Mouse (Mus musculus) testis, adult 2 months (tissue): Measurements from ENCODE around the gene Colec11. TPM values are rescaled to one million over a fixed set of nuclear protein-coding genes. Genes with fewer than 3 reads are reported as not detected.

Experiments
- H3K27ac ChIP-seq: fragments of 200-500 bp; 2 replicates; pipeline ENCODE4 v1.5.1; 2012; ENCODE audit warnings: low read depth, low read length; ENCODE audit not compliant: control insufficient read depth, insufficient read depth
- H3K27me3 ChIP-seq: fragments of 200-500 bp; 2 replicates; pipeline ENCODE4 v1.6.1; 2012; ENCODE audit warnings: mild to moderate bottlenecking, low read length, moderate library complexity; ENCODE audit not compliant: control insufficient read depth, insufficient read depth
- H3K36me3 ChIP-seq: fragments of 200-500 bp; 2 replicates; pipeline ENCODE4 v1.6.1; 2012; ENCODE audit warnings: mild to moderate bottlenecking, low read length; ENCODE audit not compliant: control insufficient read depth, insufficient read depth
- H3K4me1 ChIP-seq: fragments of 200-500 bp; 2 replicates; pipeline ENCODE4 v1.6.1; 2012; ENCODE audit warnings: low read length; ENCODE audit not compliant: control insufficient read depth, insufficient read depth
- H3K4me3 ChIP-seq: fragments of 200-500 bp; 2 replicates; pipeline ENCODE4 v1.5.1; 2012; ENCODE audit warnings: low read depth, mild to moderate bottlenecking, low read length, moderate library complexity, mixed read lengths; ENCODE audit not compliant: control insufficient read depth
- CTCF ChIP-seq: fragments of 200-500 bp; IDR thresholded peaks from 2 replicates; pipeline ENCODE4 v1.5.1; 2012; ENCODE audit warnings: low read depth, mild to moderate bottlenecking, inconsistent platforms, low read length, moderate library complexity; ENCODE audit not compliant: control insufficient read depth, insufficient read depth, insufficient replicate concordance
- POLR2A ChIP-seq: fragments of 200-500 bp; IDR thresholded peaks from 2 replicates; pipeline ENCODE4 v1.6.1; 2012; ENCODE audit warnings: low read depth, mild to moderate bottlenecking, inconsistent platforms, low read length, moderate library complexity; ENCODE audit not compliant: control insufficient read depth
- polyA plus RNA-seq: library from polyadenylated mRNA; depleted of rRNA; stranded (reverse); fragments of >200 nt; gene quantifications from 2 replicates; pipeline ENCODE4 v1.2.3, GENCODE M21; 2012

Colec11 gene
- polyA plus RNA-seq, 1 experiment = 1.2 TPM

DNA sequence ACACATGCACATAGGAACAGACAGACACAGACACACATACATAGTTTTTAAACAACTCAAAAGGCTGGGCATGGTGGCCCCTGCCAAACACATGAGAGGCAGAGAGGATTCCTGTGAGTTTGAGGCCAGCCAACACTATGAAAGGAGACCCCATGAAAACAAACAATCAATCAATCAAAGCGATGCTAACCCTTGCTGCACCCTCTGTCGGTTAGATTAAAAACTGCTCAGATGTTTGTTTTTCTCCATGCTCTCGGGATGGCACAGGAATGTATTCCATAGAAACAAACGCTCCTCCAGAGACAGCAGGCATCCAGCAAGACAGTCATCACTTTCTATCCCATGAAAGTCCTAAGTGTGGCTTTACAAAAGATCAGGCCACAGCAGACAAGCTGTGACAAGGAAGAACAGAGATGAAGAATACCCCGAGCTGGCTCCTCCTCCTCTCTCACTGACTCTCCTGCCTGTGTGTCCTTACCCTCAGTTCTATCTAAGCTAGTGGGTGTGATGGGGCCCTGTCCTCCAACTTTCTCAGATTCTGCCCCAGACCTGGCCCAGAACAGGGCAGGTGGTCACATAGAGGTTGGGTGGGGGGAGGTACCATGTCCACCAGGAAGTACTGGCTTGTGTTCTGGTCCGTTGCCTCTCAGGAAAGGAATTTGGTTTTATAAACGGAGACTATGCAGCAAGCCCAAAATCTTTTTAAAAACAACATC, 1.6 kb downstream of the Colec11 start:
- Histone ChIP-seq H3K4me1 (no peaks in the 10 kb centered on the region), H3K36me3 (no peaks in the 10 kb centered on the region), H3K4me3 (no peak overlapping the region), H3K27me3 (no peaks in the 10 kb centered on the region), H3K27ac (no peak overlapping the region)
- no peak for TF ChIP-seq POLR2A
- no peak for TF ChIP-seq CTCF

DNA sequence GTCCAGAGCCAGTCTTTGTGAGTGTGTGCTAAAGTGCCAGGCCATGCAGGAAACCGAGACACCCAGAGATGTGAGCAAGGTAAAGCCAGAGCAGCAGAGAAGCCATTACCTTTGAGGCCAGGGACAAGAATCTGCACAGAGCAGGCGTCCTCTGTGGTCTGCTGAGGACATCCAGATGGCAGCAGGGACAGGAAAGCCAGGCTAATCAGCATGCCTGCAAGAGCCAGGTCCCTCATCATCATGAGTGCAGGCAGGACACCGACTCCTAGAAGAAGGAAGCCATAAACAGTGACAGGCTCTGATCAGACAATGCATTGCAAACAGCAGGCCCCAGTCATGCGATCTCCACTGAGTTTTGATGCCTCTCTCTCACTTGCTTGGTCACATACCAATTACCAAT, 5.9 kb downstream of the Colec11 start:
- TF ChIP-seq CTCF (no peak), POLR2A (no peak)
- H3K4me1 ChIP-seq = no peaks in the 10 kb centered on the region

GRCm38 (mm10) chr12:28614401-28614800, 8.8 kb downstream of the Colec11 start:
- TF ChIP-seq POLR2A = no peak
- no peak for TF ChIP-seq CTCF
- Histone ChIP-seq H3K4me3 (no peak overlapping the region), H3K36me3 (no peaks in the 10 kb centered on the region), H3K4me1 (no peaks in the 10 kb centered on the region), H3K27me3 (no peaks in the 10 kb centered on the region), H3K27ac (no peak overlapping the region)

More for the DNA sequence above, 5.9 kb downstream of the Colec11 start:
- H3K36me3 ChIP-seq = no peaks in the 10 kb centered on the region
- no peak overlapping the region for H3K27ac ChIP-seq
- no peak overlapping the region for H3K4me3 ChIP-seq
- no peaks in the 10 kb centered on the region for H3K27me3 ChIP-seq

GRCm38 (mm10) chr12:28612391-28612790, 10.8 kb downstream of the Colec11 start:
- no peak overlapping the region for H3K27ac ChIP-seq
- H3K27me3 ChIP-seq = no peaks in the 10 kb centered on the region
- H3K4me3 ChIP-seq = no peak overlapping the region
- TF ChIP-seq POLR2A (no peak), CTCF (no peak)
- no peaks in the 10 kb centered on the region for H3K36me3 ChIP-seq
- no peaks in the 10 kb centered on the region for H3K4me1 ChIP-seq

- no peaks in the 10 kb centered on the region for H3K36me3 ChIP-seq
- no peak overlapping the region for H3K27ac ChIP-seq
- H3K4me3 ChIP-seq = no peak overlapping the region
- H3K27me3 ChIP-seq = no peaks in the 10 kb centered on the region
- TF ChIP-seq POLR2A (no peak), CTCF (no peak)
- H3K4me1 ChIP-seq = no peaks in the 10 kb centered on the region
Measured at GRCm38 (mm10) chr12:28607546-28608305, 15.5 kb downstream of the Colec11 start.

DNA sequence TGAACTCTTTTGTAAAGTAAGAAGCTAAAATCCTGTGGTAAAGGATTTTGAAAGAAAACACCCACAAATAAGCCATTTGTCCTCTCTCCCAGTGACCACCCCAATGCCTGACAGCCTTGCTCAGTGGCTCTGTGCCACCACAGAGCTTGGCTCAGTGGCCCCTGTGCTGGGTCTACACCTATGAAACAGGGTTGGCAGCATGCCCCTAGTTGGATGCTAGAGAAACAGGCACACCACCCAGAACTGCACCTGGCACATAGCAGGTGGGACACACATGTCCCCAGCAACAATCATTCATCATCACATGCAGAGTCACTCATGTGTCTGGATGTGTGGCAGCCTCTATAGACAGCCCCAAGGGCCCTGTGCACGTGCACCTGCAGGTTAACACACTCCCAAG, 19.7 kb downstream of the Colec11 start:
- H3K4me3 ChIP-seq = no peak overlapping the region
- H3K36me3 ChIP-seq = no peaks in the 10 kb centered on the region
- H3K27me3 ChIP-seq = no peaks in the 10 kb centered on the region
- no peaks in the 10 kb centered on the region for H3K4me1 ChIP-seq
- TF ChIP-seq POLR2A = no peak
- TF ChIP-seq CTCF = no peak
- no peak overlapping the region for H3K27ac ChIP-seq

DNA sequence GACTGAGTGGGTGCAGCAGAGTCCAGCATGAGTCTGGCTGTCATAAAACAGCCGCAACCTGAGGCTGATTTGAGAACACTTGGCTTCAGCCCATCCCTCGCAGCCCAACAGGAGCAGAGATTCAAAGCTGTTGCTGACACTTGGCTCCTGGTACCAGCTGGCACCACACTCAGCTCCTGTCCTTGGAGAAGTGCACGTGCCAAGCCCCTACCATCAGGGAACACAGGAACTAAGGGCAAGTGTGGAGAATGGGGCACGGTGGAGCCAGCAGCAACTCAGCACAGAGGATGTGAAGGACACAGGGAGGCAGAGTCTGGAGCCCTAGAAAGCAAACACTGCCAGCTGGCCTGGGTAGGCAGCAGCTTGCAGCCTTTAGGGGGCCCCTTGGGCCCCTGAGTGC, 20.9 kb downstream of the Colec11 start:
- Histone ChIP-seq H3K27ac (no peak overlapping the region), H3K27me3 (no peaks in the 10 kb centered on the region), H3K4me1 (no peaks in the 10 kb centered on the region), H3K36me3 (no peaks in the 10 kb centered on the region), H3K4me3 (no peak overlapping the region)
- TF ChIP-seq CTCF = no peak
- no peak for TF ChIP-seq POLR2A
